Mouse (Mus musculus) stomach, embryonic 16.5 days (tissue): ENCODE data around the gene Zfp473. TPM values are rescaled to one million over a fixed set of nuclear protein-coding genes. Genes with fewer than 3 reads are reported as not detected.

Experiments used
- ATAC-seq: fragments of 200-750 bp; cut with Nextera tagmentation; 2 replicates; pipeline ENCODE4 v1.8.0; 2017; ENCODE audit warnings: moderate number of reproducible peaks, moderate TSS enrichment; ENCODE audit not compliant: insufficient read depth, low FRiP score
- H3K27ac ChIP-seq: fragments of 300-500 bp; sonication (generic); 2 replicates; pipeline ENCODE4 v1.5.1; 2014; ENCODE audit warnings: low read length
- H3K27me3 ChIP-seq: fragments of 300-500 bp; sonication (generic); 2 replicates; pipeline ENCODE4 v1.6.1; 2014; ENCODE audit warnings: low read length, control low read depth, mixed read lengths; ENCODE audit not compliant: control insufficient read depth, insufficient read depth
- H3K36me3 ChIP-seq: fragments of 300-500 bp; sonication (generic); 2 replicates; pipeline ENCODE4 v1.6.1; 2014; ENCODE audit warnings: low read length; ENCODE audit not compliant: control insufficient read depth, insufficient read depth
- H3K4me1 ChIP-seq: fragments of 300-500 bp; sonication (generic); 2 replicates; pipeline ENCODE4 v1.6.1; 2014; ENCODE audit warnings: low read length, control low read depth, mixed read lengths; ENCODE audit not compliant: control insufficient read depth, insufficient read depth
- H3K4me2 ChIP-seq: fragments of 300-500 bp; sonication (generic); 2 replicates; pipeline ENCODE4 v1.6.1; 2014; ENCODE audit warnings: low read depth, low read length, mixed read lengths
- H3K4me3 ChIP-seq: fragments of 300-500 bp; sonication (generic); replicated peaks from 2 replicates; pipeline ENCODE4 v1.5.1; 2014; ENCODE audit warnings: mild to moderate bottlenecking, low read length
- H3K9ac ChIP-seq: fragments of 300-500 bp; sonication (generic); 2 replicates; pipeline ENCODE4 v1.6.1; 2014; ENCODE audit warnings: low read length
- H3K9me3 ChIP-seq: fragments of 300-500 bp; sonication (generic); replicated peaks from 2 replicates; pipeline ENCODE4 v1.6.1; 2016; ENCODE audit warnings: low read length, control low read depth; ENCODE audit not compliant: control insufficient read depth
- WGBS: fragments of 180-500 bp; shearing (Covaris S2); extraction: QIAGEN DNeasy Blood & Tissue Kit; methylation state at CpG from one replicate; pipeline ENCODE4 v1.1.7; 2014; 5-methylcytosine and 5-hydroxymethylcytosine counted together
- polyA plus RNA-seq: library from polyadenylated mRNA; unstranded; fragments of >200 nt; fragmentation: Nextera tagmentation; extraction: Ambion mirVana; gene quantifications from 2 replicates; pipeline ENCODE4 v1.2.1, GENCODE M21; 2015

Gene Zfp473
- polyA plus RNA-seq, 1 experiment from 2014 or later = 1.8 TPM

GRCm38 (mm10) chr7:44760366-44760765, 9.5 kb upstream of the Zfp473 start:
- H3K9ac ChIP-seq = no peak overlapping the region
- H3K27ac ChIP-seq = no peak overlapping the region
- no peaks in the 10 kb centered on the region for H3K27me3 ChIP-seq
- no peaks in the 10 kb centered on the region for H3K9me3 ChIP-seq
- no peak for ATAC-seq
- H3K36me3 ChIP-seq = peaks cover 23% of the 10 kb centered on the region
- no peaks in the 10 kb centered on the region for H3K4me1 ChIP-seq
- no peak overlapping the region for H3K4me3 ChIP-seq
- H3K4me2 ChIP-seq = no peak overlapping the region

GRCm38 (mm10) chr7:44757164-44757563, 6.3 kb upstream of the Zfp473 start:
- Histone ChIP-seq H3K27me3 (no peaks in the 10 kb centered on the region), H3K4me3 (no peak overlapping the region), H3K9ac (no peak overlapping the region), H3K9me3 (no peaks in the 10 kb centered on the region), H3K27ac (no peak overlapping the region), H3K4me2 (no peak overlapping the region), H3K4me1 (no peaks in the 10 kb centered on the region), H3K36me3 (peaks cover 33% of the 10 kb centered on the region)
- 77% methylated on average over 2 of the region's 2 CpGs for WGBS
- ATAC-seq = no peak

- under 1% methylated on average over 44 of the region's 44 CpGs for WGBS
Measured at GRCm38 (mm10) chr7:44748101-44749044, 2.5 kb downstream of the Zfp473 start, which contains the start of gene Vrk3. TSS of gene Vrk3 (plus strand) at chr7:44748413.

DNA sequence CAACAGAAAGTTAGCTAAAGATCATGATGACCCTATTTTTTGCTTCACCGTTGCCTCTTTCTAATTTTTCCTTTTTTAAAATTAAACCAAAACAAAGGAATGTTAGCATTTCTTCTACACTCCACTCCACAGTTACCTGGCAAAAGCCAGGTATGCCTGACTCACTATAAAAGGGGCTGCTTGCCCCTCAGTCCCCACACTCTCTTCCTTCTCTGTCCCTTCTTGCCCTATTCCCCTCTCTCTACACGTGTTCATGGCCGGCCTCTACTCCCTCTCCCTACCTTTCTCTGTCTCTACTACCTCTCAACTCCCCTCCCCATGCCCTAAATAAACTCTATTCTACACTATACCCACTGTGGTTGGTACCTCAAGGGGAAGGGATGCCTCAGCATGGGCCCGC, 3.7 kb downstream of the Zfp473 start:
- Histone ChIP-seq H3K27me3 (no peaks in the 10 kb centered on the region), H3K27ac (no peak overlapping the region), H3K36me3 (no peaks in the 10 kb centered on the region), H3K9ac (no peak overlapping the region), H3K4me3 (peak overlapping the region; percentile 75), H3K4me2 (peak overlapping the region; percentile 91; the same call in 1 of the 2 replicates), H3K9me3 (no peaks in the 10 kb centered on the region), H3K4me1 (peaks cover 14% of the 10 kb centered on the region)
- no peak for ATAC-seq
- WGBS = 66% methylated on average over 4 of the region's 4 CpGs

More at GRCm38 (mm10) chr7:44748101-44749044, 2.5 kb downstream of the Zfp473 start, which contains the start of gene Vrk3:
- 0 out of 2 replicates have a peak, but pooled peaks cover 2% of the 10 kb centered on the region for H3K36me3 ChIP-seq
- peak within 1 kb of the TSS; percentile 75 for H3K4me3 ChIP-seq
- H3K4me1 ChIP-seq = peaks cover 14% of the 10 kb centered on the region
- H3K9me3 ChIP-seq = no peaks in the 10 kb centered on the region
- peak within 1 kb of the TSS; percentile 91 for H3K4me2 ChIP-seq
- peak; percentile 98 for ATAC-seq
- H3K9ac ChIP-seq = peak within 1 kb of the TSS; percentile 84
- H3K27ac ChIP-seq = peak within 1 kb of the TSS; percentile 96
- H3K27me3 ChIP-seq = no peaks in the 10 kb centered on the region

DNA sequence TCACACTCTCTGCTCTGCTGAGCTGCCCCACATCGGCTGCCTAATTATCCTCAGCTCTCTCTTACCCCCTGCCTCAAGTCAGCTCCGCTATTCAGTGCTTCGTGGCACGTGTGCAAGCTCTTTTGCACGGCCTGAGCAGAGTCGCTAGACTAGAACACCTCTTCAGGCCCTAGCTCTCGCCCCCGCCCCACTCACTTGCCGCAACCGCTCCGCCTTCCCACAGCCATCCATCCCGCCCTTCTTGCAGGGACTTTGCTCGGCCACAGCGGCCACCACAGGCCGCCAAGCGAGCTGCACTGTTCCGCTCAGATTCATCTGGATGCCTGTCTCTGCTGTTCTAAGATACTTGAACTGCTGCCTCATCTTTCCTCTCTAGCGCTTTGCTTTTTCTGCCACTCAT, 5.8 kb downstream of the Zfp473 start:
- H3K4me1 ChIP-seq = peaks cover 14% of the 10 kb centered on the region
- H3K4me2 ChIP-seq = peak overlapping the region; percentile 62
- peak overlapping the region; percentile 43 for H3K4me3 ChIP-seq
- H3K9me3 ChIP-seq = no peaks in the 10 kb centered on the region
- no peaks in the 10 kb centered on the region for H3K27me3 ChIP-seq
- H3K36me3 ChIP-seq = no peaks in the 10 kb centered on the region
- 2% methylated on average over 18 of the region's 18 CpGs for WGBS
- peak overlapping the region; percentile 66 for H3K9ac ChIP-seq
- peak; percentile 42; the same call in 1 of the 2 replicates for ATAC-seq
- no peak overlapping the region for H3K27ac ChIP-seq

DNA sequence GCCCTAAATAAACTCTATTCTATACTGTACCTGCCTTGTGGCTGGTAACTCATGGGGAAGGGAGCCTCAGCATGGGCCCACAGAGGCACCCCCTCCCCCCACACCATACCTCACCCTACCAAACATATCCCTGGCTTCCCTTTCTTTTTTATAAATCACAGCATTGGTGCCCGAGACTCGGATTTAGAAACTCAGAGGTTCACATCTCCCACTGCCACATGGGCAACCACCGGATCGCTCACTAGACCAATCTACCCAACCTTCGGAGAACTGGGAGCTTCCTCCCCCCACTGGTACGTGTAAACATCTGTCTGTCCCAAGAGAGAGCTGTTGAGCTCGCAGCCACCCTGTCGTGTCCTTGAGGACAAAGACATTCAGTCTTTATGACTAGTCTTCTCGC, 6.6 kb downstream of the Zfp473 start:
- no peak overlapping the region for H3K4me2 ChIP-seq
- no peaks in the 10 kb centered on the region for H3K9me3 ChIP-seq
- WGBS = 59% methylated on average over 9 of the region's 9 CpGs

DNA sequence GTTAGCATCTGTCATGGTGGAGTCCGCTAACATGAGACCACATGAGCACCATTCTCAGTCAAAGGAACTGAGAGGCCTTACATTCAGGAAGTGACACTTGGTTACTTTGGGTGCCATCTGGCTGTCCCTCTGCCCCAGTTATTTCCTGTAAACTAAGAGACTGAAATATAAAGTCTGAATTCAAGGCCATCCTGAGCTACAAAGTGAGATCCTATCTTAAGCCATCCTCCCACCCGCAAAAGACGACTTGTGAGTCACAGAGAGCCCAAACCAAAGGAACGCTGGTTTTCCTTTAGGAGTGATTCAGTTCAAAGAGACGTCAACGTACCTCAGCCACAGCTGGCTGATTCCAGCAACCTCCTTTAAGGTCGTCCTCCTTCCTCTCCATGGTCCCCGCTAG, 9.5 kb downstream of the Zfp473 start:
- no peaks in the 10 kb centered on the region for H3K4me1 ChIP-seq
- no peaks in the 10 kb centered on the region for H3K27me3 ChIP-seq
- H3K9me3 ChIP-seq = no peaks in the 10 kb centered on the region
- no peak overlapping the region for H3K4me2 ChIP-seq
- H3K4me3 ChIP-seq = no peak overlapping the region
- no peak overlapping the region for H3K9ac ChIP-seq
- no peak overlapping the region for H3K27ac ChIP-seq
- no peaks in the 10 kb centered on the region for H3K36me3 ChIP-seq
- WGBS = 80% methylated on average over 8 of the region's 8 CpGs
- ATAC-seq = no peak

More for the DNA sequence above, 6.6 kb downstream of the Zfp473 start:
- H3K9ac ChIP-seq = no peak overlapping the region
- peaks cover 13% of the 10 kb centered on the region for H3K4me1 ChIP-seq
- no peaks in the 10 kb centered on the region for H3K36me3 ChIP-seq
- no peak overlapping the region for H3K4me3 ChIP-seq
- no peak for ATAC-seq
- no peak overlapping the region for H3K27ac ChIP-seq
- no peaks in the 10 kb centered on the region for H3K27me3 ChIP-seq

- 81% methylated on average over 9 of the region's 9 CpGs for WGBS
- H3K9ac ChIP-seq = no peak overlapping the region
Measured at GRCm38 (mm10) chr7:44733723-44734122, 17.1 kb downstream of the Zfp473 start.

More at GRCm38 (mm10) chr7:44733723-44734122, 17.1 kb downstream of the Zfp473 start:
- no peak for ATAC-seq
- H3K4me3 ChIP-seq = no peak overlapping the region
- no peaks in the 10 kb centered on the region for H3K4me1 ChIP-seq
- H3K4me2 ChIP-seq = no peak overlapping the region
- no peak overlapping the region for H3K27ac ChIP-seq
- H3K36me3 ChIP-seq = no peaks in the 10 kb centered on the region
- no peaks in the 10 kb centered on the region for H3K27me3 ChIP-seq
- H3K9me3 ChIP-seq = no peaks in the 10 kb centered on the region
